Mouse (Mus musculus) Patski (cell line): Measurements from ENCODE around the gene Ltb4r1. TPM values are rescaled to one million over a fixed set of nuclear protein-coding genes. Genes with fewer than 3 reads are reported as not detected.

Source experiments
- ATAC-seq: fragments of 100-300 bp; one replicate; pipeline ENCODE4 v1.8.0; 2021
- CTCF ChIA-PET: fragments of 350-600 bp; sonication (Branson Sonifier 250); formaldehyde crosslinking; loops from one replicate; lab custom pipeline; 2022; ENCODE audit warnings: inconsistent platforms; lab: Charles Lee
- POLR2A ChIA-PET: fragments of 350-600 bp; sonication (Branson Sonifier 250); formaldehyde crosslinking; loops from one replicate; lab custom pipeline; 2022; ENCODE audit warnings: antibody characterized with exemption, inconsistent platforms; lab: Charles Lee
- DNase-seq: peaks from one replicate; pipeline ENCODE4 v3.0.0-alpha.2; 2011; ENCODE audit warnings: low read depth, low spot score
- H3K27me3 ChIP-seq: fragments of 371-371 bp; one replicate; pipeline ENCODE4 v1.5.1; 2021
- CTCF ChIP-seq: fragments of 100-300 bp; IDR thresholded peaks from one replicate; pipeline ENCODE4 v1.5.1; 2021
- in situ Hi-C: fragments of 300-500 bp; cut with MboI; formaldehyde crosslinking; loops from 3 replicates; pipeline ENCODE4 v1.11.1; 2018; ENCODE audit warnings: low pct_unique_long_range_greater_than_20kb, mixed read lengths
- polyA plus RNA-seq: library from polyadenylated mRNA; unstranded; gene quantifications from one replicate; pipeline ENCODE4 v1.2.3, GENCODE M21; 2021

Gene Ltb4r1
- not detected for polyA plus RNA-seq

- CTCF ChIA-PET, result no interaction called here
- in situ Hi-C loops, result no loop called here
Observed at GRCm38 (mm10) chr14:55765696-55766095, at the start of gene Ltb4r1. Gene Ltb4r1, plus strand, starts transcription at chr14:55765962.

GRCm38 (mm10) chr14:55716271-55716670 lies 49.5 kb upstream of the Ltb4r1 start:
- ATAC-seq (peak; percentile 4), DNase-seq (no peak)
- no peak for TF ChIP-seq CTCF
- POLR2A ChIA-PET, result interaction anchor here (1.0 to 1.4 kb wide), 2 partner anchors 9 to 16 kb away, joined by 3 read pairs; no protein-coding TSS in a partner anchor
- H3K27me3 ChIP-seq, result no peaks in the 10 kb centered on the region
- in situ Hi-C loops, result no loop called here
- CTCF ChIA-PET, result interaction anchor here (1.4 to 3.0 kb wide), 4 partner anchors 15 to 35 kb away, joined by 3 to 20 read pairs (median 7); partner anchors contain the start of gene Tinf2

More at GRCm38 (mm10) chr14:55765696-55766095, at the start of gene Ltb4r1:
- no peak for TF ChIP-seq CTCF
- DNase-seq, result no peak
- POLR2A ChIA-PET, result no interaction called here
- H3K27me3 ChIP-seq, result peaks cover 4% of the 10 kb centered on the region
- ATAC-seq, result no peak

GRCm38 (mm10) chr14:55716884-55717283 lies 48.9 kb upstream of the Ltb4r1 start:
- CTCF ChIA-PET, result interaction anchor here (1.4 to 3.0 kb wide), 4 partner anchors 14 to 35 kb away, joined by 3 to 20 read pairs (median 7); partner anchors contain the start of gene Tinf2
- ATAC-seq (peak; percentile 85), DNase-seq (peak; percentile 85)
- no peaks in the 10 kb centered on the region for H3K27me3 ChIP-seq
- POLR2A ChIA-PET, result interaction anchor here (0.8 to 1.4 kb wide), 3 partner anchors 8 to 30 kb away, joined by 3 read pairs; no protein-coding TSS in a partner anchor
- no peak for TF ChIP-seq CTCF
- in situ Hi-C loops, result no loop called here

GRCm38 (mm10) chr14:55719737-55720136 lies 46.0 kb upstream of the Ltb4r1 start:
- no peak for ATAC-seq
- no peak for TF ChIP-seq CTCF
- H3K27me3 ChIP-seq, result no peaks in the 10 kb centered on the region
- CTCF ChIA-PET, result no interaction called here
- POLR2A ChIA-PET, result no interaction called here
- in situ Hi-C loops, result no loop called here
- no peak for DNase-seq

GRCm38 (mm10) chr14:55720666-55721065 lies 45.1 kb upstream of the Ltb4r1 start:
- in situ Hi-C loops, result no loop called here
- TF ChIP-seq CTCF, result no peak
- H3K27me3 ChIP-seq, result no peaks in the 10 kb centered on the region
- no peak for DNase-seq
- CTCF ChIA-PET, result interaction anchor here (1.0 to 3.3 kb wide), 4 partner anchors 14 to 39 kb away, joined by 5 to 15 read pairs (median 6); partner anchors contain the start of gene Tinf2
- POLR2A ChIA-PET, result no interaction called here
- ATAC-seq, result no peak

- POLR2A ChIA-PET, result no interaction called here
- H3K27me3 ChIP-seq, result no peaks in the 10 kb centered on the region
- in situ Hi-C loops, result no loop called here
- no peak for ATAC-seq
- TF ChIP-seq CTCF, result no peak
- DNase-seq, result no peak
- CTCF ChIA-PET, result interaction anchor here (1.0 to 3.3 kb wide), 6 partner anchors 14 to 39 kb away, joined by 3 to 15 read pairs (median 5); partner anchors contain the start of gene Tinf2
Observed at GRCm38 (mm10) chr14:55721076-55721475, 44.7 kb upstream of the Ltb4r1 start.

GRCm38 (mm10) chr14:55721700-55722437 lies 43.9 kb upstream of the Ltb4r1 start, which contains the start of gene Rabggta:
Gene Rabggta, minus strand, starts transcription at chr14:55722263.
- no peak for DNase-seq
- peak; percentile 62 for ATAC-seq
- TF ChIP-seq CTCF, result no peak
- H3K27me3 ChIP-seq, result no peaks in the 10 kb centered on the region
- ChIA-PET CTCF (interaction anchor here (0.8 to 3.3 kb wide), 11 partner anchors 9 to 69 kb away, joined by 3 to 15 read pairs (median 3); partner anchors contain the start of gene Tinf2), POLR2A (no interaction called here)
- in situ Hi-C loops, result no loop called here

- POLR2A ChIA-PET, result no interaction called here
- DNase-seq, result no peak
- in situ Hi-C loops, result no loop called here
- no peaks in the 10 kb centered on the region for H3K27me3 ChIP-seq
- no peak for ATAC-seq
- CTCF ChIA-PET, result interaction anchor here (0.8 to 3.3 kb wide), 7 partner anchors 9 to 69 kb away, joined by 3 to 15 read pairs (median 3); no protein-coding TSS in a partner anchor
- no peak for TF ChIP-seq CTCF
Observed at GRCm38 (mm10) chr14:55722438-55722945, 43.3 kb upstream of the Ltb4r1 start.

GRCm38 (mm10) chr14:55723433-55723832 lies 42.3 kb upstream of the Ltb4r1 start:
- no peaks in the 10 kb centered on the region for H3K27me3 ChIP-seq
- CTCF ChIA-PET, result interaction anchor here (0.6 to 3.3 kb wide), 2 partner anchors 20 to 42 kb away, joined by 3 to 15 read pairs; partner anchors contain the start of gene Tinf2
- no peak for DNase-seq
- POLR2A ChIA-PET, result no interaction called here
- TF ChIP-seq CTCF, result no peak
- in situ Hi-C loops, result no loop called here
- no peak for ATAC-seq

GRCm38 (mm10) chr14:55724411-55724871 lies 41.3 kb upstream of the Ltb4r1 start:
- DNase-seq, result no peak
- ATAC-seq, result peak; percentile 58
- no peaks in the 10 kb centered on the region for H3K27me3 ChIP-seq
- no peak for TF ChIP-seq CTCF
- ChIA-PET POLR2A (interaction anchor here (1.3 kb wide), 1 partner anchor 8 kb away, joined by 3 read pairs; no protein-coding TSS in a partner anchor), CTCF (interaction anchor here (0.9 to 1.0 kb wide), 2 partner anchors 11 to 12 kb away, joined by 3 read pairs; no protein-coding TSS in a partner anchor)
- in situ Hi-C loops, result no loop called here
